Mouse (Mus musculus): Measurements from ENCODE around the gene Msh5.

- TF ChIP-seq CTCF (IDR thresholded peaks at IDR 0.05; ENCODE audit: control insufficient read depth, insufficient read depth, low read length) (peak; percentile 21; the same call in 1 of the 2 replicates), POLR2A (IDR thresholded peaks at IDR 0.05; ENCODE audit: borderline replicate concordance, control insufficient read depth, low read depth, low read length) (no peak)
Measured at GRCm38 (mm10) chr17:34980655-34981054, 65.9 kb downstream of the Msh5 start.

All from bone marrow, adult 2 months (tissue).